Mouse (Mus musculus) erythroblast, embryonic 14.5 days (primary cell): ENCODE results near the gene Gapdh. TPM values are rescaled to one million over a fixed set of nuclear protein-coding genes. Genes with fewer than 3 reads are reported as not detected.

Experiments used
- H3K27me3 ChIP-seq: 2 replicates; pipeline ENCODE4 v1.6.1; 2012; ENCODE audit warnings: inconsistent platforms; ENCODE audit not compliant: control insufficient read depth
- H3K36me3 ChIP-seq: 2 replicates; pipeline ENCODE4 v1.6.1; 2012; ENCODE audit warnings: mild to moderate bottlenecking, inconsistent platforms; ENCODE audit not compliant: control insufficient read depth
- H3K4me1 ChIP-seq: 2 replicates; pipeline ENCODE4 v1.6.1; 2012; ENCODE audit warnings: inconsistent platforms; ENCODE audit not compliant: control insufficient read depth
- H3K4me3 ChIP-seq: replicated peaks from 2 replicates; pipeline ENCODE3; 2012; ENCODE audit warnings: moderate library complexity, mild to moderate bottlenecking, inconsistent platforms
- H3K9me3 ChIP-seq: 2 replicates; pipeline ENCODE4 v1.6.1; 2012; ENCODE audit warnings: low read length, inconsistent platforms, mixed read lengths; ENCODE audit not compliant: control insufficient read depth
- GATA1 ChIP-seq: IDR thresholded peaks from 2 replicates; pipeline ENCODE4 v1.6.1; 2012; ENCODE audit warnings: low read length, inconsistent platforms, mixed read lengths
- TAL1 ChIP-seq: IDR thresholded peaks from 3 replicates; pipeline ENCODE4 v1.6.1; 2012; ENCODE audit warnings: low read length, inconsistent platforms, mixed read lengths
- polyA plus RNA-seq: library from polyadenylated mRNA; stranded (reverse); fragments of >175 nt; gene quantifications from 2 replicates; pipeline ENCODE4 v1.2.3, GENCODE M21; 2012

Gene Gapdh
- polyA plus RNA-seq, 1 experiment = 525 TPM

GRCm38 (mm10) chr6:125153018-125153389 lies 13.3 kb downstream of the Gapdh start:
- H3K36me3 ChIP-seq = peaks cover 82% of the 10 kb centered on the region
- H3K27me3 ChIP-seq = no peaks in the 10 kb centered on the region
- TF ChIP-seq GATA1 (no peak), TAL1 (no peak)
- no peak overlapping the region for H3K4me3 ChIP-seq
- peaks cover 54% of the 10 kb centered on the region for H3K4me1 ChIP-seq
- H3K9me3 ChIP-seq = no peaks in the 10 kb centered on the region

- TF ChIP-seq GATA1 (no peak), TAL1 (no peak)
- Histone ChIP-seq H3K27me3 (no peaks in the 10 kb centered on the region), H3K9me3 (no peaks in the 10 kb centered on the region), H3K4me3 (no peak overlapping the region), H3K36me3 (peaks cover 80% of the 10 kb centered on the region), H3K4me1 (peaks cover 58% of the 10 kb centered on the region)
Observed at GRCm38 (mm10) chr6:125152212-125153017, 13.9 kb downstream of the Gapdh start.

GRCm38 (mm10) chr6:125149569-125149950 lies 16.7 kb downstream of the Gapdh start:
- Histone ChIP-seq H3K27me3 (no peaks in the 10 kb centered on the region), H3K9me3 (no peaks in the 10 kb centered on the region), H3K36me3 (peaks cover 66% of the 10 kb centered on the region), H3K4me1 (peaks cover 70% of the 10 kb centered on the region), H3K4me3 (no peak overlapping the region)
- TF ChIP-seq TAL1 (no peak), GATA1 (no peak)

- peaks cover 69% of the 10 kb centered on the region for H3K36me3 ChIP-seq
- H3K9me3 ChIP-seq = no peaks in the 10 kb centered on the region
- H3K27me3 ChIP-seq = no peaks in the 10 kb centered on the region
- no peak overlapping the region for H3K4me3 ChIP-seq
- TF ChIP-seq TAL1 (no peak), GATA1 (no peak)
- H3K4me1 ChIP-seq = peaks cover 75% of the 10 kb centered on the region
Observed at GRCm38 (mm10) chr6:125148926-125149568, 17.2 kb downstream of the Gapdh start.

- Histone ChIP-seq H3K9me3 (no peaks in the 10 kb centered on the region), H3K27me3 (no peaks in the 10 kb centered on the region), H3K4me3 (no peak overlapping the region), H3K36me3 (peaks cover 68% of the 10 kb centered on the region), H3K4me1 (peaks cover 77% of the 10 kb centered on the region)
- TF ChIP-seq TAL1 (no peak), GATA1 (no peak)
Observed at GRCm38 (mm10) chr6:125148251-125148925, 17.9 kb downstream of the Gapdh start.

- no peak for TF ChIP-seq GATA1
- Histone ChIP-seq H3K9me3 (no peaks in the 10 kb centered on the region), H3K36me3 (peaks cover 64% of the 10 kb centered on the region), H3K4me3 (no peak overlapping the region), H3K4me1 (peaks cover 68% of the 10 kb centered on the region), H3K27me3 (no peaks in the 10 kb centered on the region)
Observed at GRCm38 (mm10) chr6:125147329-125147728, 18.9 kb downstream of the Gapdh start.

- no peak for TF ChIP-seq TAL1
- TF ChIP-seq GATA1 = no peak
- Histone ChIP-seq H3K27me3 (no peaks in the 10 kb centered on the region), H3K4me1 (peaks cover 63% of the 10 kb centered on the region), H3K4me3 (peak overlapping the region; percentile 93), H3K36me3 (peaks cover 65% of the 10 kb centered on the region), H3K9me3 (no peaks in the 10 kb centered on the region)
Observed at GRCm38 (mm10) chr6:125146797-125147196, 19.5 kb downstream of the Gapdh start.

- Histone ChIP-seq H3K9me3 (no peaks in the 10 kb centered on the region), H3K36me3 (peaks cover 66% of the 10 kb centered on the region), H3K27me3 (no peaks in the 10 kb centered on the region), H3K4me3 (peak overlapping the region; percentile 93), H3K4me1 (peaks cover 58% of the 10 kb centered on the region)
- TF ChIP-seq TAL1 (no peak), GATA1 (no peak)
Observed at GRCm38 (mm10) chr6:125146148-125146547, 20.1 kb downstream of the Gapdh start.

GRCm38 (mm10) chr6:125145479-125145951 lies 20.8 kb downstream of the Gapdh start:
- TF ChIP-seq GATA1 (no peak), TAL1 (no peak)
- H3K4me3 ChIP-seq = peak overlapping the region; percentile 93
- H3K27me3 ChIP-seq = no peaks in the 10 kb centered on the region
- no peaks in the 10 kb centered on the region for H3K9me3 ChIP-seq
- peaks cover 68% of the 10 kb centered on the region for H3K36me3 ChIP-seq
- peaks cover 55% of the 10 kb centered on the region for H3K4me1 ChIP-seq
